Mouse (Mus musculus) neural tube, postnatal 0 days (tissue): ENCODE measurements around the gene Dpf3. TPM values are rescaled to one million over a fixed set of nuclear protein-coding genes. Genes with fewer than 3 reads are reported as not detected.

ENCODE experiments used
- polyA plus RNA-seq: library from polyadenylated mRNA; unstranded; fragments of >200 nt; fragmentation: Nextera tagmentation; extraction: Ambion mirVana; gene quantifications from 2 replicates; pipeline ENCODE4 v1.2.1, GENCODE M21; 2015

Gene Dpf3
- 11.7 and 13.9 TPM in 2 replicates for polyA plus RNA-seq

DNA sequence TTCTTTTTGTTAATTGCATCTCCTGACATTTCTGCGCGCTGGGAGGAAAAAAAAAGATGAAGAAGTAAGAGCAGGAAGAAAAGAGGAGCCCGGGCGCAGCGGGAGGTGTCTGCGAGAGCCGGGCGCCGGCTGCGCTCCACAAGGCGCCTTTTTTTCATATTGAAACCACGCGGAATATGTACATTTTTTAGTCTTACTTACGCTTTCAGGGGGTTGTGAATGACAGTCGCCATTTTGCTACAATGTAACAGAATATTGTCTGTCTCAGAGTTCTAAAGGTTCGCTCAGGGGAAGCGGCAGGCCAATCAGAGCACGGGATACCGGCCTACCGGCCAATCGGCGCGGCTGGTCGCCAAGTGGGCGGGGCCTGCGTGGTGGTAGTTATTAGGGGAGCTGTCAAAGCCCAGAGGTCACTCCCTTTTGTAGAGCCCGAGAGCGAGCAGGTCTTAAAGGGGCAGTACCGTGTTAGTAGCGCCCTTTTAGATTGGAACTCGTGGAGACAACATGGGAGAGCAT, at the start of gene Dpf3:
TSS of gene Dpf3 (minus strand) at position 241 of the 516 bp plus-strand sequence.

GRCm38 (mm10) chr12:83520311-83520890, 32.9 kb upstream of the Dpf3 start, which contains the start of gene Dcaf4:
Gene Dcaf4, plus strand, starts transcription at chr12:83520466.

Other genes with a start within 250 kb of the Dpf3 start
- 34.3 and 35.4 TPM in 2 replicates for gene Dcaf4, start 32.8 kb upstream of the Dpf3 start, polyA plus RNA-seq
- gene Zfyve1, start 109.5 kb upstream of the Dpf3 start, polyA plus RNA-seq = 10.1 and 11.5 TPM in 2 replicates
- gene Rbm25, start 143.5 kb upstream of the Dpf3 start, polyA plus RNA-seq = 188 and 208 TPM in 2 replicates
- gene Psen1, start 200.4 kb upstream of the Dpf3 start, polyA plus RNA-seq = 51.7 and 56.1 TPM in 2 replicates